Mouse (Mus musculus): Measurements from ENCODE around the gene Ubn1.

DNA sequence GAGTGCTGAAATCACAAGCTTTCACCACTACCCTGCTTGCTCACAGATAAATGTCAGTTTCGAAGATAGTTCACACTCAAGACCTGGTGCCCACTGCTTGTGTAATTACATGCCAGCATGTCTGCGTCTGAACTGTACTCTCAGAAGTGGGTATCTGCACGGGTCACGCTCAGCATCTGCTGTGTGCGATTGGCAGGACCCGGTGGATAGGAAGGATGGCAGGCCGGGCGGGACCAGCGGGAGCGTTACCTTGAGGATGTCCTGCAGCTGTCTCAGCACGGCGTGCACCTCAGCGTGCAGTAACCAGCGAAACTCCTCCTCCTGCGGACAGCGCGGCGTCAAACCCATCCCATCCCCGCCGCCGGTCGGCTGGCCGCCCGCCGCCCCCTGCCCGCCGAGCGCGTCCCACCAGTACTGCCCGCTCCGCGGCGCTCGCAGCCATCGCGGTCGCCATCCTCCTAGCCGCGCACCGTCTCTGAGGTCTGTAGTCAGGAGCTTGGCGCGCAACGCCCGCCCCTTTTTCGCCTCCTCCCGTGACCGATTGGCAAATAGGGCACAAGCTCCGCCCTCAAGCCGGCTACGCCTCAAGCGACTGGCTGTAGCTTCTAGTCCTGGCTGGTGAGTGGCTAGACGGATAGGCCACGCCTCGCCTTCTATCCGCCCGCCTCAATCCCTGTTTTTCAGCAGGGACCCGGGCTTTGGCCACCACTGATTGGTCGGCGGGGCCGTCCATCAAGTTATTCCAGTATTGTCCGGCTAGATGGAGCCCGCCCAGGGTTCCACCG lies 36.6 kb upstream of the Ubn1 start, which contains the start of gene Rogdi:
- TF ChIP-seq CTCF (IDR thresholded peaks at IDR 0.05; ENCODE audit: control insufficient read depth, insufficient read depth, insufficient replicate concordance, low read depth, low read length) (no peak), POLR2A (IDR thresholded peaks at IDR 0.05; ENCODE audit: control insufficient read depth, low read depth, low read length) (peak; percentile 80)
